Mouse (Mus musculus): Measurements from ENCODE around the gene Apoc4. TPM values are rescaled to one million over a fixed set of nuclear protein-coding genes. Genes with fewer than 3 reads are reported as not detected.
A peak's percentile ranks its signal among the peaks of the same experiment; 100 is the strongest.

Gene Apoc4
- polyA plus RNA-seq, 1 experiment from 2014 or later, result not detected

- H3K9ac ChIP-seq (replicated peaks), result no peak overlapping the region
Observed at GRCm38 (mm10) chr7:19668947-19669721, 12.1 kb downstream of the Apoc4 start.

GRCm38 (mm10) chr7:19667434-19667833 lies 13.8 kb downstream of the Apoc4 start:
- no peak overlapping the region for H3K9ac ChIP-seq (replicated peaks)
- ATAC-seq (replicated peaks), result no peak
- no peak overlapping the region for H3K4me2 ChIP-seq (replicated peaks)
- 72% methylated on average over 2 of the region's 2 CpGs for WGBS
- H3K4me3 ChIP-seq, result no peak overlapping the region
- H3K36me3 ChIP-seq, result no peaks in the 10 kb centered on the region
- no peaks in the 10 kb centered on the region for H3K27me3 ChIP-seq
- peaks cover 26% of the 10 kb centered on the region for H3K4me1 ChIP-seq
- no peak overlapping the region for H3K27ac ChIP-seq (replicated peaks)
- H3K9me3 ChIP-seq, result no peaks in the 10 kb centered on the region

More at GRCm38 (mm10) chr7:19668947-19669721, 12.1 kb downstream of the Apoc4 start:
- H3K4me2 ChIP-seq (replicated peaks), result peak overlapping the region; percentile 29
- H3K36me3 ChIP-seq, result no peaks in the 10 kb centered on the region
- ATAC-seq (replicated peaks), result peak; percentile 76
- WGBS, result 7% methylated on average over 10 of the region's 10 CpGs
- H3K9me3 ChIP-seq, result no peaks in the 10 kb centered on the region
- H3K4me1 ChIP-seq, result peaks cover 13% of the 10 kb centered on the region
- H3K27ac ChIP-seq (replicated peaks), result peak overlapping the region; percentile 47
- H3K27me3 ChIP-seq, result no peaks in the 10 kb centered on the region
- 0 out of 2 replicates have a peak overlapping the region, but pooled peaks have one; percentile 6 for H3K4me3 ChIP-seq

GRCm38 (mm10) chr7:19666750-19667149 lies 14.5 kb downstream of the Apoc4 start:
- 71% methylated on average over 3 of the region's 3 CpGs for WGBS
- Histone ChIP-seq H3K4me1 (peaks cover 30% of the 10 kb centered on the region), H3K9ac (replicated peaks) (no peak overlapping the region), H3K27ac (replicated peaks) (no peak overlapping the region), H3K9me3 (no peaks in the 10 kb centered on the region), H3K4me2 (replicated peaks) (no peak overlapping the region), H3K4me3 (no peak overlapping the region), H3K36me3 (no peaks in the 10 kb centered on the region), H3K27me3 (no peaks in the 10 kb centered on the region)
- no peak for ATAC-seq (replicated peaks)

GRCm38 (mm10) chr7:19664955-19665841 lies 16.1 kb downstream of the Apoc4 start, which contains the start of gene Clptm1:
Gene Clptm1 (minus strand): TSS chr7:19665033.
- peak; percentile 86 for ATAC-seq (replicated peaks)
- H3K27ac ChIP-seq (replicated peaks), result peak within 1 kb of the TSS; percentile 95
- no peaks in the 10 kb centered on the region for H3K36me3 ChIP-seq
- peak within 1 kb of the TSS; percentile 97 for H3K4me3 ChIP-seq
- no peaks in the 10 kb centered on the region for H3K9me3 ChIP-seq
- peaks cover 30% of the 10 kb centered on the region for H3K4me1 ChIP-seq
- H3K9ac ChIP-seq (replicated peaks), result peak within 1 kb of the TSS; percentile 97
- peak within 1 kb of the TSS; percentile 84 for H3K4me2 ChIP-seq (replicated peaks)
- WGBS, result under 1% methylated on average over 61 of the region's 63 CpGs
- no peaks in the 10 kb centered on the region for H3K27me3 ChIP-seq

GRCm38 (mm10) chr7:19664455-19664954 lies 16.8 kb downstream of the Apoc4 start:
- H3K9ac ChIP-seq (replicated peaks), result peak overlapping the region; percentile 97
- H3K4me3 ChIP-seq, result peak overlapping the region; percentile 97
- ATAC-seq (replicated peaks), result peak; percentile 71
- H3K36me3 ChIP-seq, result peaks cover 5% of the 10 kb centered on the region; the same call in 1 of the 2 replicates
- peak overlapping the region; percentile 84 for H3K4me2 ChIP-seq (replicated peaks)
- no peaks in the 10 kb centered on the region for H3K27me3 ChIP-seq
- WGBS, result under 1% methylated on average over 36 of the region's 37 CpGs
- peaks cover 30% of the 10 kb centered on the region for H3K4me1 ChIP-seq
- H3K27ac ChIP-seq (replicated peaks), result peak overlapping the region; percentile 95
- H3K9me3 ChIP-seq, result no peaks in the 10 kb centered on the region

- ATAC-seq (replicated peaks), result no peak
- 25% methylated on average over 8 of the region's 8 CpGs for whole genome bisulfite sequencing
- peaks cover 6% of the 10 kb centered on the region; the same call in 1 of the 2 replicates for H3K36me3 ChIP-seq
Observed at GRCm38 (mm10) chr7:19663940-19664339, 17.3 kb downstream of the Apoc4 start.

GRCm38 (mm10) chr7:19652614-19653013 lies 28.7 kb downstream of the Apoc4 start:
- ATAC-seq (replicated peaks), result no peak
- H3K4me1 ChIP-seq, result no peaks in the 10 kb centered on the region
- no peak overlapping the region for H3K9ac ChIP-seq (replicated peaks)
- H3K4me2 ChIP-seq (replicated peaks), result no peak overlapping the region
- no peaks in the 10 kb centered on the region for H3K9me3 ChIP-seq
- H3K36me3 ChIP-seq, result peaks cover 70% of the 10 kb centered on the region
- 97% methylated on average over 2 of the region's 2 CpGs for WGBS
- no peak overlapping the region for H3K4me3 ChIP-seq
- H3K27me3 ChIP-seq, result no peaks in the 10 kb centered on the region
- no peak overlapping the region for H3K27ac ChIP-seq (replicated peaks)

More at GRCm38 (mm10) chr7:19663940-19664339, 17.3 kb downstream of the Apoc4 start:
- Histone ChIP-seq H3K27ac (replicated peaks) (no peak overlapping the region), H3K4me1 (peaks cover 26% of the 10 kb centered on the region), H3K9me3 (no peaks in the 10 kb centered on the region), H3K4me3 (peak overlapping the region; percentile 97), H3K27me3 (no peaks in the 10 kb centered on the region), H3K4me2 (replicated peaks) (peak overlapping the region; percentile 84), H3K9ac (replicated peaks) (peak overlapping the region; percentile 97)

- Histone ChIP-seq H3K9me3 (no peaks in the 10 kb centered on the region), H3K27ac (replicated peaks) (no peak overlapping the region), H3K27me3 (no peaks in the 10 kb centered on the region), H3K4me1 (no peaks in the 10 kb centered on the region), H3K4me2 (replicated peaks) (no peak overlapping the region), H3K4me3 (no peak overlapping the region), H3K9ac (replicated peaks) (no peak overlapping the region), H3K36me3 (peaks cover 77% of the 10 kb centered on the region)
- ATAC-seq (replicated peaks), result no peak
- WGBS, result 90% methylated on average over 6 of the region's 6 CpGs
Observed at GRCm38 (mm10) chr7:19651063-19651786, 30.1 kb downstream of the Apoc4 start.

- ATAC-seq (replicated peaks), result no peak
- Histone ChIP-seq H3K27ac (replicated peaks) (no peak overlapping the region), H3K9ac (replicated peaks) (no peak overlapping the region), H3K4me3 (no peak overlapping the region), H3K9me3 (no peaks in the 10 kb centered on the region), H3K4me1 (no peaks in the 10 kb centered on the region), H3K27me3 (no peaks in the 10 kb centered on the region), H3K4me2 (replicated peaks) (no peak overlapping the region), H3K36me3 (peaks cover 94% of the 10 kb centered on the region)
- WGBS, result 94% methylated on average over 4 of the region's 4 CpGs
Observed at GRCm38 (mm10) chr7:19641223-19641622, 40.1 kb downstream of the Apoc4 start.

- Histone ChIP-seq H3K27me3 (no peaks in the 10 kb centered on the region), H3K9me3 (no peaks in the 10 kb centered on the region), H3K27ac (replicated peaks) (no peak overlapping the region), H3K4me3 (no peak overlapping the region), H3K36me3 (peaks cover 84% of the 10 kb centered on the region), H3K9ac (replicated peaks) (no peak overlapping the region), H3K4me1 (no peaks in the 10 kb centered on the region), H3K4me2 (replicated peaks) (no peak overlapping the region)
- no peak for ATAC-seq (replicated peaks)
- 93% methylated on average over 11 of the region's 11 CpGs for WGBS
Observed at GRCm38 (mm10) chr7:19635074-19635827, 46.0 kb downstream of the Apoc4 start.

GRCm38 (mm10) chr7:19634591-19634990 lies 46.7 kb downstream of the Apoc4 start:
- Histone ChIP-seq H3K36me3 (peaks cover 78% of the 10 kb centered on the region), H3K4me3 (no peak overlapping the region)

More at GRCm38 (mm10) chr7:19634591-19634990, 46.7 kb downstream of the Apoc4 start:
- Histone ChIP-seq H3K27ac (replicated peaks) (no peak overlapping the region), H3K9ac (replicated peaks) (no peak overlapping the region), H3K4me1 (peaks cover 4% of the 10 kb centered on the region), H3K9me3 (no peaks in the 10 kb centered on the region), H3K27me3 (no peaks in the 10 kb centered on the region), H3K4me2 (replicated peaks) (no peak overlapping the region)
- WGBS, result 90% methylated on average over 2 of the region's 2 CpGs
- no peak for ATAC-seq (replicated peaks)

All from forebrain, embryonic 15.5 days (tissue).